Mouse (Mus musculus) fibroblast of lung, adult 2 months (primary cell): ENCODE measurements around the gene Pgap1.

Source experiments
- DNase-seq: peaks from one replicate; pipeline ENCODE4 v3.0.0-alpha.2; 2011; ENCODE audit warnings: low read depth

The Pgap1 gene

GRCm38 (mm10) chr1:54557301-54558229 is at the start of gene Pgap1:
Gene Pgap1 (minus strand): TSS chr1:54557684.
- peak; percentile 60 for DNase-seq

GRCm38 (mm10) chr1:54606936-54607335 is 49.5 kb upstream of the Pgap1 start:
- no peak for DNase-seq

- DNase-seq: no peak
These were observed 44.2 kb upstream of the Pgap1 start for GRCm38 (mm10) chr1:54601692-54602091.

DNA sequence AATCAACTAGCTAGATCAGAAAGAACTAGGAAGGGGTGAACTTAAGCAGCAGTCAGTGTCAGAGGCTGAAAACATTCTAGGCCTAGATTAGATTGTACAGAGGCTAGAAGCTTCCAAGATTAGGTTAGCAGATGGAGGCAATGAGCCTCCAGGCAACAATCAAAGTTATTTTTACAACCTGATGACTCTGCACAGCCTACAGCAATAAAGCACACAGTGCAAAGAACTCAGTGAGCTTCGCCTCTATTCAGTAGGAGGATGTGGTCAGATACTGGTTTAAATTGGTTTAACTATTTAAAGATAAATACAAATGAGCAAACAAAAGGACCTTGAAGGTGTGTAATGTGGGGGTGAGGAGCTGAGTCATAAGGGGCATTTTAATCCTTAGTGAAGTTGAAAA is 42.8 kb upstream of the Pgap1 start:
- no peak for DNase-seq

GRCm38 (mm10) chr1:54597594-54598217 is 40.2 kb upstream of the Pgap1 start:
- no peak for DNase-seq

GRCm38 (mm10) chr1:54596151-54596550 is 38.7 kb upstream of the Pgap1 start:
- no peak for DNase-seq

DNA sequence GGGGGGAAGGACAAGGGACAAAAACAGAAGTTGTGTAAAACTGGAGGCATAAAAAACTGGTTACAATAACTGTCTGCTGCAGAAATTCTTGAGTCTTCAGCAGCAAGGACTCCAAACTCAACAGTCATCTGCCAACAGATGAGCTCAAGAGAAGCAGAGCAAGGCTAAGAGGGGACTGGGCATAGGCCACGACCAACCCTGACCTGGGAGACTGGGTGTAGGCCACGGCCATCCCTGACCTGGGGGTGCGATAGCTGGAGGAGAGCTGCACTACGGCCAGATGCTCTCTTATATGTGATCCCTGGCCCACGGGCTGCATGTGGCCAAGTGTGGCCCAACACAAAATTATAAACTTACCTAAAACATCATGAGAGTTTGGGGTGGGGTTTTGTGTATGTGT is 29.6 kb upstream of the Pgap1 start:
- DNase-seq: no peak

- DNase-seq: no peak
These were observed 28.6 kb upstream of the Pgap1 start for GRCm38 (mm10) chr1:54585971-54586555.

DNA sequence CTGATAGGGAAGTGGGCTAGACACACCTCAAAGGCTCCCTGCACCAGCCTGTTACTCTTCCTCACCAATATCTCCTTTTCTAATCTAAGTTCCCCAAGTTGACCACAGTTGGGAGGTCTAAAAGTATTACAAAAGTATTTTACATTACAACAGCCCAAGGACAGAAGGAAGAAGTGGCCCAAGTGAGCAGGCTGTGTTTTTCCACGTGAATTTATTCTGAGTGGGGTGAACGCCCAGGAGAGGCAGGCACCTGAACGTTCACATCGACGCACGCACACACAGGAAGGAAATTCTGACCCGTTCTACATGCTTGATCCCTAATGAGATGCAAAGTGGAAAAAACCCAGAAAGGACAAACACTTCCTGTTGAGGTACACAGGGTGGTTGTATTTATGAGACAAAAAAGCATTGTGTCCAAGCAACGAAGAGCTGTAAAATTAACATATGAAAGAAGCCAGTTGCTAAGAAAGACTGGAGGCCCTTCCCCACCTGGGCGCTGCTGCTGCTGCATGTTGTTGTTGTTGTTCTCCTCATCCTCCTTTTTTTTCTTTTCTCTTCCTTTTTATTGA is 27.9 kb upstream of the Pgap1 start:
- no peak for DNase-seq

- DNase-seq: no peak
These were observed 27.2 kb upstream of the Pgap1 start for GRCm38 (mm10) chr1:54584588-54585277.

- no peak for DNase-seq
These were observed 21.1 kb upstream of the Pgap1 start for GRCm38 (mm10) chr1:54578358-54579184.

DNA sequence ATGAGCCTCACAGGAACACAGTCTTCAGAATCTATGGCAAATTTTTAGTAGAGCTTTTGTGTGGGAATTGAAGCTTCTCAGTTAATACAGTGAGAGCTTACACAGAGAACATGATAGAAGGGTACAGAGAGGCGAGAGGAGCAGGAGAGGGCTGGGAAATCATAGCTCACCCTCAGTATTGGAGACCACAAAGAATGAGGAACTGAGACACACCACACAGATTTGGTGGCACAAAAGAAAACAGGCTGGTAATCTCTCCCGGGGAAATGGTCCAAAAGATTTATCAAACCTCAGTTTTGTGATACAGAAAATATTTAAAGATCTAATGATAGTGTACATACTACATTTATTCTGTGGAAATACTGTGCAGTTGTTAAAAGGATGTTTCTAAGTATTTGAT is 11.6 kb upstream of the Pgap1 start:
- DNase-seq: no peak

DNA sequence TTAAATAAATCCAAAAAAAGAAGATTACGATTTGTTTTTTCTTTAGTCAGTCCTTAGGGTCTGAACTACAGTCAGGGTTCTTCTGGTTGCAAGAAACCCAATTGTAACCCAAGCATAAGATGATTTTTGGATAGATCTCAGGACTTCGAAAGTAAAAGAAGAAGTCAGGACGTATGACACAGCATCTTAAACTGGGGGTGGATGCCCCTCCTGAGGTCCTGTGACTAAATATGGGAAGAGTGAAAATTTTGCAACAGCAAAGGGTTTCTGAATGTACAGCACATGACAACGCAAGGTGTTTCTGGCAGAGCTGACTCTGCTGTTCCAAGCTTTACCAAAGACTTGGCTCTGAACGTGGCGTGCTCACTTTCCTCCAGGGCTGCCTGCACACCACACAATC is 6.4 kb upstream of the Pgap1 start:
- DNase-seq: no peak

DNA sequence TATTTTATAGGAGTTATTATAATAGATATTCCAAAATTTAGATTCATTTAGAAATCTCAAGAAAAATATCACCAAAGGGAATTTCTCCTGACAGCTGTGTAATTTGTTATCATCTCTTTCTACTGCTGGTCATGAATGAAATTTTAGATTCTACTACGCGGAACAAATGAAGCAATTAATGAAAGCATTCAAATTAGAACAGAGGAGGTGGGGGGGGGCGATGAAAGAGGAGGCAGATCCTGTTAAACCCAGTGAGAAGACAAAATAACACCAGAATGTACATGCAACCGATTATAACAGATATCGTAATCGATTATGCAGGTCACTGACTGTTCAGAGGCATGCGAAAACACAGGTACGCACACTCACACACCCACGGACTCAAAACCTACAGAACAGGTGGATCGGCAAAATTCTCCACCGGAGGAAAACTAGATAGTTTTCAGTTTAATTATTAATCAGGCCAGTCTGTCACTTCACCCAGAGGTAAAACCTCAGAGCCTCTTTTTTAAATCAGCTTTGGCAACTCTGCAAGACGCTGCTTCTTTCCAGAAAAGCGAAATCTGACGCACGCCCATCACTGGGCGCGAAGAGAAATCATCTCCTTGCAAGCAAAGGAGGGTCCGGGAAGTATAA is 780 bp downstream of the Pgap1 start:
- DNase-seq: no peak

DNA sequence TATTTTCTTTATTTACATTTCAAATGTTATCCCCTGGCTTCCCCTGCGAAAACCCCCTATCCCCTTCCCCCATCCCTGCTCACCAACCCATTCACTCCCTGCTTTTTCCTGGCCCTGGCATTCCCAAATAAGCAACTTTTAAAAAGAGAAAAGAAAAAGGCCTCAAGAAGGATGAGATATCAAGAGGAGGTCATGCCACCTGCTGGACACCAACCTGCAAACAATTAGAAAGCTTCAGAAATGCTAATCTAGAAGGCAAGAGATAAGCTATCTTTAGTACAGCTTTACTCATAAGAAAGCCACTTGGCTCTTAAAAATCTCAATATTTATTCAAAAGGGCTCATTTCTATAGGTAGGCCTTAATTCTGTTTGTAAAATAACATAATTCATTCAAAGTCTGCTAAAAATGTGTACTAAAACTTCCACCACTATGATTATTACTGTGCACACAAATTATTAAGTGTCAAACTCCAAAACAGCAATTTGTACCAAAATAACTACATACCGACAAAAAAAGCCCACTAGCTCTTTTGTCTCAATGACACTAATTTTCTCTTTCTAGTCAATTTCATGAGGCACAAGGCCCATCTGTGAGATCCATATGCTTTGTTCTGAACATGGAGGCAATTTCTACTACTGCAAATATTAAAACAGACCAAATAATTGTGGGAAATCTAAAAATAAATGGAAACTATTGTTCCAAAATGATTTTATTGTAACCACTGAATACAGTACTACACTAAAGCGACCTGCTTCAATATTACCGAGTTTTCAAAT is 1.9 kb downstream of the Pgap1 start:
- DNase-seq: peak; percentile 4

DNA sequence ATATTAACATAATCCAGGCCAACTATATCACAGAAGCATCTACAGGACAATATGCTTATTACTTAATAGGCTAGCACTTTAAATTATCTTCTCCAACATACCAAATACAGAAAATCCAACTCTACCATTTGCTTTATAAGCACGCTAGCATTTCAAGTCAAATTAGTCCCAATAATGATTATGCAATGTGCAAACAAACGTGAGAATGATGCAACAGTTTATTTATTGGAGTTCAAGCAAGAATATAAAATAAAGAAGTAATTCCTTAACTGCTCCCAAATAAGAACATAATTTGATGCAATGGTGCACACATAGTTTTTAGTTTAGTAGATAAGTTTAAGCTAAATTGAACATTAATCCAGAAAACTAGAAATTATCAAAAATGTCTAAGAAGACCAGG is 4.9 kb downstream of the Pgap1 start:
- no peak for DNase-seq

DNA sequence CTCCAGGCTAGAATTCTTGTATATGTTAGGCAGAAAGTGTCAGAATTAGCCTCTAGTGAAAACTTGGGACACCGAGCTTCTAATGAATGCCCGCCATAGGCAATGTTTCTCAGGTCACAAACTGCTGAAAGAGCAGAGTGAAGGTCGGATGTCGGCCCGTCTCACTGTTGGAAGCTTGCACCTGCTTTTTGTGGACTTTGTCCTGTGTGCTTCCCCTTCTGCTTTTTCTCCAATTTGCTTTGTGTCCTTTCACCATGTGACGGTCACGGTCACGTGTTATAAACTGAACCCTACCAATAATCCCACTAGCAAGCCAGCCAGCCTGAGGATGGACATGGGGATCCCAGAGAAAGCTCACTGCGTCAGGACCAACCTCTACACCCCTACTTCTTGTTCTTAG is 12.3 kb downstream of the Pgap1 start:
- DNase-seq: no peak

DNA sequence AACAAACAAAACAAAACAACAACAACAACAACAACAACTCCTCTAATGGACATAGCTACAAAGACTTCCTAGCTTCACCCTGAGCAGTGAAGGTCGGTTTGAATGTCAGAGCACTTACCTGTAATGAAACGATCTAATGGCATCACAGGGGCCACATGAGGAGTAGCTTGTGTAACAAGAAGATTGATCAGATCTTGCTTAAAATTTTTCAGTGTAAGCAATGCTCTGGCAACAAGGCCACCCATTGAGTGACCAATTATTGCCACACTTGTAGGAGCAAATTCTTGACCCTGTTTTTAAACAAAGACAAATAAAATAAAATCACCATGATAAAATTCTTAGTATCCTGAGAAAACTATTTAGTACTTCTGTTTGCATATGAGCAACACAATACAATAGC is 14.6 kb downstream of the Pgap1 start:
- DNase-seq: no peak

- DNase-seq: no peak
These were observed 26.3 kb downstream of the Pgap1 start for GRCm38 (mm10) chr1:54531170-54531569.

DNA sequence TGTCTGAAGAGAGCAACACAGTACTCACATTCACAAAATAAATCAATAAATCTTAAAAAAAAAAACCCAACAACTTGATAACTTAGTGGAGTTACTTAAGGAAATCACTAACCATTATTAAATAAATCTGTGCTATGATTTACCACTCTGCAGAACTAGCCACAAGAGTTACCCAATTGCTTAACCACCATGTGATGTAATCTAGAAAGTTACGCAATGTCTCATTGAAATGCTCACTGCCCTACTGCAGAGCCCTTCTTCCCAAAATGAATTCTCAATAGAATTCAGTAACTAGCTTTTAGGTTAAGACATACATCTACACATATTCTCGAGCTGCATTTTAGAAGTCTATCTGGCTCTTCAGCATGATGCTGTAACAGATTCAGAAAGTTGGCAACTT is 33.8 kb downstream of the Pgap1 start:
- DNase-seq: peak; percentile 76
